Mouse (Mus musculus) liver, embryonic 16.5 days (tissue): ENCODE measurements around the gene Cyp27b1. TPM values are rescaled to one million over a fixed set of nuclear protein-coding genes. Genes with fewer than 3 reads are reported as not detected.

Experiments
- ATAC-seq: fragments of 200-750 bp; cut with Nextera tagmentation; 2 replicates; pipeline ENCODE4 v1.8.0; 2017; ENCODE audit warnings: low read depth, mild to moderate bottlenecking, moderate number of reproducible peaks, moderate library complexity
- H3K27ac ChIP-seq: fragments of 300-500 bp; sonication (generic); 2 replicates; pipeline ENCODE4 v1.5.1; 2014; ENCODE audit warnings: mild to moderate bottlenecking, low read length
- H3K27me3 ChIP-seq: fragments of 300-500 bp; sonication (generic); 2 replicates; pipeline ENCODE4 v1.6.1; 2014; ENCODE audit warnings: low read depth, low read length, mixed read lengths; ENCODE audit not compliant: control insufficient read depth, insufficient read depth
- H3K36me3 ChIP-seq: fragments of 300-500 bp; sonication (generic); 2 replicates; pipeline ENCODE4 v1.6.1; 2014; ENCODE audit warnings: mild to moderate bottlenecking; ENCODE audit not compliant: control insufficient read depth, insufficient read depth
- H3K4me1 ChIP-seq: fragments of 300-500 bp; sonication (generic); 2 replicates; pipeline ENCODE4 v1.6.1; 2014; ENCODE audit warnings: low read depth, low read length, mixed read lengths; ENCODE audit not compliant: control insufficient read depth
- H3K4me2 ChIP-seq: fragments of 300-500 bp; sonication (generic); 2 replicates; pipeline ENCODE4 v1.6.1; 2014; ENCODE audit warnings: low read depth, low read length, mixed read lengths
- H3K4me3 ChIP-seq: fragments of 300-500 bp; sonication (generic); 2 replicates; pipeline ENCODE4 v1.5.1; 2014; ENCODE audit warnings: low read depth, mild to moderate bottlenecking, low read length
- H3K9ac ChIP-seq: fragments of 300-500 bp; sonication (generic); 2 replicates; pipeline ENCODE4 v1.6.1; 2014; ENCODE audit warnings: low read depth, low read length
- H3K9me3 ChIP-seq: fragments of 300-500 bp; sonication (generic); replicated peaks from 2 replicates; pipeline ENCODE4 v1.6.1; 2016; ENCODE audit warnings: low read length; ENCODE audit not compliant: control insufficient read depth
- WGBS: fragments of 180-500 bp; shearing (Covaris S2); extraction: QIAGEN DNeasy Blood & Tissue Kit; methylation state at CpG from one replicate; pipeline ENCODE4 v1.1.7; 2014; ENCODE audit not compliant: insufficient replicate concordance; 5-methylcytosine and 5-hydroxymethylcytosine counted together
- polyA plus RNA-seq: library from polyadenylated mRNA; unstranded; fragments of >200 nt; fragmentation: Nextera tagmentation; extraction: Ambion mirVana; gene quantifications from 2 replicates; pipeline ENCODE4 v1.2.1, GENCODE M21; 2015

Gene Cyp27b1
- polyA plus RNA-seq, 1 experiment from 2014 or later = 0.04 TPM

GRCm38 (mm10) chr10:127042468-127043115, 5.5 kb upstream of the Cyp27b1 start:
- no peak for ATAC-seq
- Histone ChIP-seq H3K4me3 (peak overlapping the region; percentile 81), H3K27ac (peak overlapping the region; percentile 46), H3K4me2 (peak overlapping the region; percentile 93), H3K36me3 (no peaks in the 10 kb centered on the region), H3K9ac (peak overlapping the region; percentile 63), H3K4me1 (peaks cover 17% of the 10 kb centered on the region), H3K9me3 (no peaks in the 10 kb centered on the region), H3K27me3 (peaks cover 28% of the 10 kb centered on the region)
- WGBS = 13% methylated on average over 5 of the region's 5 CpGs

DNA sequence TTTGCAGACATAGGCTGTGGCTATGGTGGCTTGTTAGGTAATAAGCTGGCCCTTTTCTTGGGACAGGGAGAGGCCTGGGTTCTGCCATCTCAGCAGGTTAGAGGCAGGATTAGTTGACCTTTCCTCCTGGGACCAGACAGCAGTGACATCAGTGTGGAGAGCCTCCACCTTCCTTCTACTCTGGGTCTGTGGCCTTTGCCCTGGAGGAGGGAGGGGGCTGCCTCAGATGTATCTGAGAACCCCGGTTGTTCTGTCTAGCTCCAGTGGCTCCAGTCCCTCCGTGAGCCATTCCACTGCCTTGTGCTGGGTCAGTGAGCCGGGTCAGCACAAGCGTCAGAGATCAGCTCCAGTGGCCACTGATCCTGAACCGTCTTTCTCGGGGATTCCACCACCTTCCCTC, 4.9 kb upstream of the Cyp27b1 start:
- H3K27me3 ChIP-seq = peaks cover 34% of the 10 kb centered on the region
- no peaks in the 10 kb centered on the region for H3K36me3 ChIP-seq
- H3K27ac ChIP-seq = no peak overlapping the region
- no peak overlapping the region for H3K9ac ChIP-seq
- 68% methylated on average over 6 of the region's 6 CpGs for WGBS
- peaks cover 17% of the 10 kb centered on the region for H3K4me1 ChIP-seq
- H3K4me3 ChIP-seq = no peak overlapping the region
- no peaks in the 10 kb centered on the region for H3K9me3 ChIP-seq
- no peak overlapping the region for H3K4me2 ChIP-seq
- ATAC-seq = no peak

DNA sequence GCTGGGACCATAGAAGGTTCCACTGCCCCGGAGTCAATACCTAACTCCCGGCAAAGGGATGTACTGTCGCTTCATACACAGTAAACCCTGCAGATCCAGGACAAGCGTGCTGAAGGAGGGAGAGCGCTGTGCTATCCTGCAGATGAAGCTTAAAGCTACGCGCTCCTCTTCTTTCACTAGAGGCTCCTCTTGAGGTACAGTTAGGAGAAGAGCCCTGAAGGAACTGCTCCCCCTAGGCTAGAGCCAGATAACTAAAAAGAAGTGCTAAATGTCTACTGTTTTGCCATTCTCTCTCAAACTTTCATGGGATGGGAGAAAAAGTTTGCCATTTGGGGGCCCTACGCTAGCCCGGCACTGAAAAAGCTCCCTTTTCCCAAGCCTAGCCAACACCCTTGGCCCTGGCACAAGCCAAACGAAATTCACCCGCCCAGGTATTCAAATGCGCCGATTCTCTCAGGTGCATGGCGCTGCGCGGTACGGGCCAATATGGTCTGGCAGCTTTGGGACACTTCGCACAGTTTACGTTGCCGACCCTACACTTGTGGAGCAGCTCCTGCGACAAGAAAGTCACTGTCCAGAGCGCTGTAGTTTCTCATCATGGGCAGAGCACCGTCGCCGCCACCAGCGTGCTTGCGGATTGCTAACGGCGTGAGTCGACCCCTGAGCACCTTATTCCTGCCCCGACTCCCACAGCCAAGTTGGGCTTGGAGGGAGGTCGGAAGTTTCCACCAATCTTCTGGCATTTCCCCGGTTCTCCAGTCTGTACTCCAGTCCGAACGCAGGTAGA, 751 bp downstream of the Cyp27b1 start:
- no peak for ATAC-seq
- Histone ChIP-seq H3K27ac (no peak overlapping the region), H3K27me3 (peaks cover 54% of the 10 kb centered on the region), H3K4me2 (peak overlapping the region; percentile 1; the same call in 1 of the 2 replicates), H3K9me3 (no peaks in the 10 kb centered on the region), H3K4me3 (no peak overlapping the region), H3K9ac (no peak overlapping the region), H3K4me1 (no peaks in the 10 kb centered on the region), H3K36me3 (no peaks in the 10 kb centered on the region)
- WGBS = 5% methylated on average over 35 of the region's 35 CpGs

GRCm38 (mm10) chr10:127049395-127050118, 1.5 kb downstream of the Cyp27b1 start:
- H3K9me3 ChIP-seq = no peaks in the 10 kb centered on the region
- peak overlapping the region; percentile 1; the same call in 1 of the 2 replicates for H3K4me2 ChIP-seq
- no peaks in the 10 kb centered on the region for H3K36me3 ChIP-seq
- WGBS = 2% methylated on average over 29 of the region's 29 CpGs
- no peak overlapping the region for H3K9ac ChIP-seq
- peaks cover 55% of the 10 kb centered on the region for H3K27me3 ChIP-seq
- H3K4me3 ChIP-seq = no peak overlapping the region
- no peaks in the 10 kb centered on the region for H3K4me1 ChIP-seq
- no peak overlapping the region for H3K27ac ChIP-seq
- ATAC-seq = peak; percentile 37; the same call in 1 of the 2 replicates

DNA sequence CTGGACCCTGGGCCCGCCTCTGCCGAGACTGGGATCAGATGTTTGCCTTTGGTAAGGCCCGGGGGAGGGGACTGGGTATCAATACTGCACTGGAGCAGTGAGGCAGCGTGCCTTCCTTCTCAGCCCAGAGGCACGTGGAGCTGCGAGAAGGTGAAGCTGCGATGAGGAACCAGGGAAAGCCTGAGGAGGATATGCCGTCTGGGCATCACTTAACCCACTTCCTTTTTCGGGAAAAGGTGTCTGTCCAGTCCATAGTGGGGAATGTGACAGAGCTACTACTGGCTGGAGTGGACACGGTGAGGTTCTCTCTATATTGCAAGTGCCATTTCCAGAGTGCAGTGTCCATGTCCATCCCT, 2.0 kb downstream of the Cyp27b1 start:
- H3K9me3 ChIP-seq = no peaks in the 10 kb centered on the region
- H3K4me2 ChIP-seq = no peak overlapping the region
- H3K4me1 ChIP-seq = no peaks in the 10 kb centered on the region
- 10% methylated on average over 10 of the region's 10 CpGs for WGBS
- no peak overlapping the region for H3K4me3 ChIP-seq
- H3K27ac ChIP-seq = no peak overlapping the region
- peaks cover 55% of the 10 kb centered on the region for H3K27me3 ChIP-seq
- no peaks in the 10 kb centered on the region for H3K36me3 ChIP-seq
- ATAC-seq = 0 out of 2 replicates have a peak, but pooled peaks have one; percentile 3
- no peak overlapping the region for H3K9ac ChIP-seq

DNA sequence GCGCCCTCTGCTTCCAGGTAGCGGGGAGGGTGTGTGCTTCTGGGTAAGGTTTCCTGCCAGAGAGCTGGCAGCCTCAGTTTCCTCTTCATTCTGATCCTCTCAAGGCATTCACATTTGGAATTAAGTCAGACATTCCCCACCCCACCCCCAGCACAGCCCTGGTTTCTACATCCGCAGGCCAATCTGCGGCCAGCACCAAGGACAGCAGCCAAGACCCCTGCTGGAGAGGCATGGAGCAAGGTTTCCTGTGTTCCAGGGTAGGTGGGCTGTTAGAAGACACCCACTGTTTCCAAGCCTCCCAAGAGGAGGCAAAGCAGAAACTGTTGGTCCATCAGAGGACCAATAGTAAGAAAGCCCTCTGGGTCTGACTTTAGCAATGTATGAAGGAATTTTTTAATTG, 6.6 kb downstream of the Cyp27b1 start:
- no peaks in the 10 kb centered on the region for H3K9me3 ChIP-seq
- no peak overlapping the region for H3K4me3 ChIP-seq
- no peak overlapping the region for H3K27ac ChIP-seq
- H3K36me3 ChIP-seq = no peaks in the 10 kb centered on the region
- H3K4me2 ChIP-seq = no peak overlapping the region
- peaks cover 5% of the 10 kb centered on the region for H3K4me1 ChIP-seq
- no peak overlapping the region for H3K9ac ChIP-seq
- WGBS = 45% methylated on average over 4 of the region's 4 CpGs
- H3K27me3 ChIP-seq = peaks cover 58% of the 10 kb centered on the region
- ATAC-seq = no peak

GRCm38 (mm10) chr10:127055406-127055805, 7.4 kb downstream of the Cyp27b1 start:
- Histone ChIP-seq H3K27ac (no peak overlapping the region), H3K4me3 (no peak overlapping the region), H3K4me1 (peaks cover 10% of the 10 kb centered on the region), H3K36me3 (no peaks in the 10 kb centered on the region), H3K9me3 (no peaks in the 10 kb centered on the region), H3K9ac (no peak overlapping the region), H3K27me3 (peaks cover 58% of the 10 kb centered on the region), H3K4me2 (no peak overlapping the region)
- WGBS = 36% methylated on average over 8 of the region's 8 CpGs
- no peak for ATAC-seq

DNA sequence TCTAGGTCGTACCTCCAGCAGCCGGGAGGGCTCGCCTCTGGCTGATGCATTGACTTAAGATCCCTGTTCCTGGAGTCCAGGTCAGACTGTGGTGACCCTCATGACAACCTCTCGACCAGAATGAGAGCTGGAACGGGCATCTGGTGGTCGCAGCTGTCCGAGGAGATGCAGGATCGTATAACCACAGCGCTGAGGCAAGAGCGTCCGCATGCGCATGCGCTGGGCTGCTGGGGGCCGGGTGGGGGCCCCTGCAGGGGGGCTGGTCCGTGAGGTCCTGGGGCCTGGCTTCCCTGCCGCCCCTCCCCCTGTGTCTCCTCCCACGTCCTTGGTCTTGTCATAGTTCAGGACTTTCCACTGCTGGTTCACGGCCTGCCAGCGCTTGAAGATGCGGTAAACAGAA, 8.4 kb downstream of the Cyp27b1 start:
- Histone ChIP-seq H3K4me2 (no peak overlapping the region), H3K9me3 (no peaks in the 10 kb centered on the region), H3K27me3 (peaks cover 58% of the 10 kb centered on the region), H3K4me1 (peaks cover 10% of the 10 kb centered on the region), H3K9ac (no peak overlapping the region), H3K36me3 (no peaks in the 10 kb centered on the region), H3K4me3 (no peak overlapping the region), H3K27ac (no peak overlapping the region)
- no peak for ATAC-seq
- 72% methylated on average over 20 of the region's 20 CpGs for WGBS

- H3K4me2 ChIP-seq = no peak overlapping the region
- H3K27me3 ChIP-seq = peaks cover 59% of the 10 kb centered on the region
Measured at GRCm38 (mm10) chr10:127058161-127058560, 10.1 kb downstream of the Cyp27b1 start.

More at GRCm38 (mm10) chr10:127058161-127058560, 10.1 kb downstream of the Cyp27b1 start:
- H3K27ac ChIP-seq = no peak overlapping the region
- H3K9ac ChIP-seq = no peak overlapping the region
- WGBS = 0% methylated on average over 9 of the region's 9 CpGs
- H3K36me3 ChIP-seq = no peaks in the 10 kb centered on the region
- H3K4me1 ChIP-seq = peaks cover 13% of the 10 kb centered on the region
- ATAC-seq = no peak
- H3K9me3 ChIP-seq = no peaks in the 10 kb centered on the region
- H3K4me3 ChIP-seq = no peak overlapping the region
